In genomic region chr2:30473431-30474031, GRCm38 (mm10) we compare ENCODE assay signal across 8 mouse cellular contexts. TPM values are rescaled to one million over a fixed set of nuclear protein-coding genes. Genes with fewer than 3 reads are reported as not detected.
DNase-seq lines count a peak whose midpoint lies in the region; ATAC-seq and TF ChIP-seq lines count a peak whose summit lies in the region.

No protein-coding gene starts in this region.

- peak overlapping the region; percentile 95 for H3ac ChIP-seq in myocyte (ENCODE audit: control insufficient read depth, insufficient read length)

- H3K9me3 ChIP-seq in hindbrain, embryonic 11.5 days (ENCODE audit: control insufficient read depth, low read length): no peaks in the 10 kb centered on the region

- H3K79me2 ChIP-seq in liver, adult 2 months (ENCODE audit: control insufficient read depth, insufficient read depth, low read length): no peaks in the 10 kb centered on the region
- no peaks in the 10 kb centered on the region for H3K79me2 ChIP-seq in myocyte (ENCODE audit: control insufficient read depth, insufficient read depth)

- peak; percentile 34 for ATAC-seq in hindbrain, embryonic 11.5 days (ENCODE audit: low FRiP score)

- DNase-seq in cerebellum, adult 9-10 months: peak; percentile 16
- DNase-seq in cerebellum, adult 9-11 months: no peak
- DNase-seq in testis, postnatal 10 days (ENCODE audit: low spot score): no peak
- DNase-seq in hindbrain, embryonic 11.5 days (ENCODE audit: low spot score): no peak
- DNase-seq in liver, adult 2 months (ENCODE audit: extremely low read depth, low read depth, low spot score): no peak
- no peak for DNase-seq in testis, postnatal 14 days (ENCODE audit: low spot score)

- peak overlapping the region; percentile 74 for H3K4me3 ChIP-seq in testis, adult 2 months (ENCODE audit: control insufficient read depth, low read depth, low read length)
- peak overlapping the region; percentile 98 for H3K4me3 ChIP-seq in hindbrain, embryonic 11.5 days (ENCODE audit: low read depth, low read length)
- H3K4me3 ChIP-seq in liver, adult 2 months (ENCODE audit: insufficient read depth, low read depth, low read length): peak overlapping the region; percentile 82
- H3K4me3 ChIP-seq in myocyte: peak overlapping the region; percentile 68

- no peaks in the 10 kb centered on the region for H3K27me3 ChIP-seq in testis, adult 2 months (ENCODE audit: control insufficient read depth, insufficient read depth, low read length)
- H3K27me3 ChIP-seq in hindbrain, embryonic 11.5 days (ENCODE audit: control insufficient read depth, insufficient read depth, low read length): no peaks in the 10 kb centered on the region
- peaks cover 14% of the 10 kb centered on the region for H3K27me3 ChIP-seq in liver, adult 2 months (ENCODE audit: control insufficient read depth, insufficient read depth, low read length)
- no peaks in the 10 kb centered on the region for H3K27me3 ChIP-seq in myocyte (ENCODE audit: control insufficient read depth, insufficient read depth, insufficient read length)

- no peak for TF ChIP-seq POLR2A in testis, adult 2 months (IDR thresholded peaks at IDR 0.05; ENCODE audit: control insufficient read depth, low read depth, low read length)
- TF ChIP-seq POLR2A in liver, adult 2 months (IDR thresholded peaks at IDR 0.05; ENCODE audit: extremely low read depth, insufficient read depth, low read length): no peak
- TF ChIP-seq POLR2A in myocyte (IDR thresholded peaks at IDR 0.05; ENCODE audit: insufficient read length, low read depth): no peak

- WGBS in hindbrain, embryonic 11.5 days: under 1% methylated on average over 69 of the region's 80 CpGs
- WGBS in liver, adult 2 months: 2% methylated on average over 78 of the region's 80 CpGs

- H3K4me2 ChIP-seq in hindbrain, embryonic 11.5 days (replicated peaks; ENCODE audit: low read depth, low read length): peak overlapping the region; percentile 71
- H3K4me2 ChIP-seq in myocyte (ENCODE audit: low read depth): peak overlapping the region; percentile 56

- H3K4me1 ChIP-seq in testis, adult 2 months (ENCODE audit: control insufficient read depth, insufficient read depth, low read length): peaks cover 35% of the 10 kb centered on the region
- peaks cover 12% of the 10 kb centered on the region for H3K4me1 ChIP-seq in hindbrain, embryonic 11.5 days (replicated peaks; ENCODE audit: control insufficient read depth, insufficient read depth, low read length)
- 0 out of 2 replicates have a peak, but pooled peaks cover 3% of the 10 kb centered on the region for H3K4me1 ChIP-seq in liver, adult 2 months (ENCODE audit: control insufficient read depth, insufficient read depth, low read length)

- peak overlapping the region; percentile 23; the same call in 1 of the 2 replicates for H3K27ac ChIP-seq in testis, adult 2 months (ENCODE audit: control insufficient read depth, insufficient read depth, low read depth, low read length)
- peak overlapping the region; percentile 93 for H3K27ac ChIP-seq in hindbrain, embryonic 11.5 days (ENCODE audit: low read depth, low read length)
- H3K27ac ChIP-seq in liver, adult 2 months (replicated peaks; ENCODE audit: insufficient read depth, low read depth, low read length): peak overlapping the region; percentile 24

- TF ChIP-seq CTCF in testis, adult 2 months (IDR thresholded peaks at IDR 0.05; ENCODE audit: control insufficient read depth, insufficient read depth, insufficient replicate concordance, low read depth, low read length): no peak
- no peak for TF ChIP-seq CTCF in liver, adult 2 months (IDR thresholded peaks at IDR 0.05; ENCODE audit: low read depth, low read length)

- H3K36me3 ChIP-seq in testis, adult 2 months (ENCODE audit: control insufficient read depth, insufficient read depth, low read length): no peaks in the 10 kb centered on the region
- no peaks in the 10 kb centered on the region for H3K36me3 ChIP-seq in hindbrain, embryonic 11.5 days (ENCODE audit: control insufficient read depth, insufficient read depth, low read length)
- H3K36me3 ChIP-seq in liver, adult 2 months (ENCODE audit: control insufficient read depth, insufficient read depth, low read length): no peaks in the 10 kb centered on the region
- H3K36me3 ChIP-seq in myocyte (ENCODE audit: control insufficient read depth, insufficient read depth): no peaks in the 10 kb centered on the region

- peak overlapping the region; percentile 99 for H3K9ac ChIP-seq in hindbrain, embryonic 11.5 days (ENCODE audit: low read depth, low read length)
- H3K9ac ChIP-seq in liver, adult 2 months (ENCODE audit: low read depth, low read length): peak overlapping the region; percentile 89

TF ChIP-seq in myocyte, 11 proteins besides CTCF, POLR2A, EP300 and RAD21:
- peak in 2 of 3 experiments; percentile 71 to 87 for TF ChIP-seq MYOD1 (IDR thresholded peaks at IDR 0.05; ENCODE audit: control insufficient read depth in 1 of 3, insufficient read length in 2 of 3, low read depth in 2 of 3)
- TF ChIP-seq TCF3 (IDR thresholded peaks at IDR 0.05; ENCODE audit: insufficient read length, low read depth): peak; percentile 85
- peak; percentile 21 for TF ChIP-seq POLR2AphosphoS2 (IDR thresholded peaks at IDR 0.05; ENCODE audit: insufficient read length, low read depth)
- no peak for TF ChIP-seq E2F4 (IDR thresholded peaks at IDR 0.05; ENCODE audit: insufficient read depth)
- TF ChIP-seq REST (IDR thresholded peaks at IDR 0.05; ENCODE audit: insufficient read depth, insufficient read length): no peak
- no peak for TF ChIP-seq CEBPB (IDR thresholded peaks at IDR 0.05; ENCODE audit: insufficient read depth, poor library complexity, severe bottlenecking)
- TF ChIP-seq TCF12 (IDR thresholded peaks at IDR 0.05; ENCODE audit: insufficient read depth, poor library complexity, severe bottlenecking): no peak
- no peak for TF ChIP-seq SRF (IDR thresholded peaks at IDR 0.05; ENCODE audit: control insufficient read depth, insufficient read length, low read depth)
- TF ChIP-seq MYOG (IDR thresholded peaks at IDR 0.05; ENCODE audit: control insufficient read depth in 1 of 3, insufficient read depth in 1 of 3, insufficient read length in 2 of 3, low read depth in 2 of 3): peak; percentile 12 to 89 (median 88)
- TF ChIP-seq USF1 (IDR thresholded peaks at IDR 0.05; ENCODE audit: low read depth): no peak
- no peak for TF ChIP-seq MAX (IDR thresholded peaks at IDR 0.05; ENCODE audit: low read depth)

RNA-seq across cellular contexts. Expression of gene Ier5l, which starts 0.5 kb away (rescaled TPM):
- 2.2 and 2.8 TPM in 2 replicates for polyA plus RNA-seq in testis, adult 2 months (2012; rRNA removed)
- polyA plus RNA-seq in hindbrain, embryonic 11.5 days (2014; fragmentation: Nextera tagmentation; extraction: Ambion mirVana): 6.3 and 6.8 TPM in 2 replicates
- 0.54 and 0.55 TPM in 2 replicates for total RNA-seq in liver, adult 2 months (2014; rRNA removed)
- polyA plus RNA-seq in liver, adult 2 months (2012; rRNA removed): 1.1 TPM in 2 replicates
- polyA plus RNA-seq in myocyte (2012; fragmentation: generic; extraction: Trizol): 20.5 TPM

RNA-seq across cellular contexts. Expression of gene Ptpa, which starts 57.7 kb away (rescaled TPM):
- 87.3 and 106 TPM in 2 replicates for polyA plus RNA-seq in testis, adult 2 months (2012; rRNA removed)
- 55.4 and 62.8 TPM in 2 replicates for polyA plus RNA-seq in hindbrain, embryonic 11.5 days (2014; fragmentation: Nextera tagmentation; extraction: Ambion mirVana)
- 18.3 and 25.1 TPM in 2 replicates for total RNA-seq in liver, adult 2 months (2014; rRNA removed)
- 48.9 and 54.3 TPM in 2 replicates for polyA plus RNA-seq in liver, adult 2 months (2012; rRNA removed)
- polyA plus RNA-seq in myocyte (2012; fragmentation: generic; extraction: Trizol): 151 TPM

RNA-seq across cellular contexts. Expression of gene Crat, which starts 57.9 kb away (rescaled TPM):
- polyA plus RNA-seq in testis, adult 2 months (2012; rRNA removed): 591 and 623 TPM in 2 replicates
- polyA plus RNA-seq in hindbrain, embryonic 11.5 days (2014; fragmentation: Nextera tagmentation; extraction: Ambion mirVana): 21.5 and 27.5 TPM in 2 replicates
- 9.2 and 24.3 TPM in 2 replicates for total RNA-seq in liver, adult 2 months (2014; rRNA removed)
- 65.2 and 92.6 TPM in 2 replicates for polyA plus RNA-seq in liver, adult 2 months (2012; rRNA removed)
- polyA plus RNA-seq in myocyte (2012; fragmentation: generic; extraction: Trizol): 42.2 TPM

Comparison
In these comparisons a context has a peak if more than half of its experiments do, and no peak if none do; other contexts are left out.
1. H3K27ac ChIP-seq: peak in every context shown above with its lines; median percentile 93 in hindbrain, embryonic 11.5 days; 24 in liver, adult 2 months; 23 in testis, adult 2 months.